Mouse (Mus musculus) intestine, embryonic 14.5 days (tissue): ENCODE measurements around the gene Tmprss4. TPM values are rescaled to one million over a fixed set of nuclear protein-coding genes. Genes with fewer than 3 reads are reported as not detected.

Experiments
- ATAC-seq: fragments of 200-750 bp; cut with Nextera tagmentation; replicated peaks from 2 replicates; pipeline ENCODE4 v1.8.0; 2017; ENCODE audit warnings: low read depth, moderate number of reproducible peaks, moderate TSS enrichment, moderate library complexity; ENCODE audit not compliant: low FRiP score, low TSS enrichment
- DNase-seq: peaks from one replicate; pipeline ENCODE4 v3.0.0-alpha.2; 2018; ENCODE audit warnings: low spot score
- H3K27ac ChIP-seq: fragments of 300-500 bp; sonication (generic); 2 replicates; pipeline ENCODE4 v1.5.1; 2014; ENCODE audit warnings: low read depth, mild to moderate bottlenecking, control low read depth
- H3K27me3 ChIP-seq: fragments of 300-500 bp; sonication (generic); replicated peaks from 2 replicates; pipeline ENCODE4 v1.6.1; 2014; ENCODE audit warnings: low read length, control low read depth; ENCODE audit not compliant: control insufficient read depth, insufficient read depth
- H3K36me3 ChIP-seq: fragments of 300-500 bp; sonication (generic); 2 replicates; pipeline ENCODE4 v1.6.1; 2014; ENCODE audit warnings: low read length, control low read depth; ENCODE audit not compliant: control insufficient read depth, insufficient read depth
- H3K4me1 ChIP-seq: fragments of 300-500 bp; sonication (generic); replicated peaks from 2 replicates; pipeline ENCODE4 v1.6.1; 2014; ENCODE audit warnings: low read length, control low read depth, mixed read lengths; ENCODE audit not compliant: control insufficient read depth, insufficient read depth
- H3K4me2 ChIP-seq: fragments of 300-500 bp; sonication (generic); 2 replicates; pipeline ENCODE4 v1.6.1; 2014; ENCODE audit warnings: low read length
- H3K4me3 ChIP-seq: fragments of 300-500 bp; sonication (generic); 2 replicates; pipeline ENCODE4 v1.5.1; 2014; ENCODE audit warnings: low read depth, low read length, control low read depth, mixed read lengths
- H3K9ac ChIP-seq: fragments of 300-500 bp; sonication (generic); 2 replicates; pipeline ENCODE4 v1.6.1; 2014; ENCODE audit warnings: mild to moderate bottlenecking, low read length
- H3K9me3 ChIP-seq: fragments of 300-500 bp; sonication (generic); 2 replicates; pipeline ENCODE4 v1.6.1; 2016; ENCODE audit warnings: low read length, control low read depth; ENCODE audit not compliant: control insufficient read depth
- WGBS: fragments of 180-500 bp; shearing (Covaris S2); extraction: QIAGEN DNeasy Blood & Tissue Kit; methylation state at CpG from one replicate; pipeline ENCODE4 v1.1.7; 2014; 5-methylcytosine and 5-hydroxymethylcytosine counted together
- polyA plus RNA-seq: library from polyadenylated mRNA; unstranded; fragments of >200 nt; fragmentation: Nextera tagmentation; extraction: Ambion mirVana; gene quantifications from 2 replicates; pipeline ENCODE4 v1.2.1, GENCODE M21; 2014

The Tmprss4 gene
- polyA plus RNA-seq, 1 experiment from 2014 or later = 23.2 TPM

DNA sequence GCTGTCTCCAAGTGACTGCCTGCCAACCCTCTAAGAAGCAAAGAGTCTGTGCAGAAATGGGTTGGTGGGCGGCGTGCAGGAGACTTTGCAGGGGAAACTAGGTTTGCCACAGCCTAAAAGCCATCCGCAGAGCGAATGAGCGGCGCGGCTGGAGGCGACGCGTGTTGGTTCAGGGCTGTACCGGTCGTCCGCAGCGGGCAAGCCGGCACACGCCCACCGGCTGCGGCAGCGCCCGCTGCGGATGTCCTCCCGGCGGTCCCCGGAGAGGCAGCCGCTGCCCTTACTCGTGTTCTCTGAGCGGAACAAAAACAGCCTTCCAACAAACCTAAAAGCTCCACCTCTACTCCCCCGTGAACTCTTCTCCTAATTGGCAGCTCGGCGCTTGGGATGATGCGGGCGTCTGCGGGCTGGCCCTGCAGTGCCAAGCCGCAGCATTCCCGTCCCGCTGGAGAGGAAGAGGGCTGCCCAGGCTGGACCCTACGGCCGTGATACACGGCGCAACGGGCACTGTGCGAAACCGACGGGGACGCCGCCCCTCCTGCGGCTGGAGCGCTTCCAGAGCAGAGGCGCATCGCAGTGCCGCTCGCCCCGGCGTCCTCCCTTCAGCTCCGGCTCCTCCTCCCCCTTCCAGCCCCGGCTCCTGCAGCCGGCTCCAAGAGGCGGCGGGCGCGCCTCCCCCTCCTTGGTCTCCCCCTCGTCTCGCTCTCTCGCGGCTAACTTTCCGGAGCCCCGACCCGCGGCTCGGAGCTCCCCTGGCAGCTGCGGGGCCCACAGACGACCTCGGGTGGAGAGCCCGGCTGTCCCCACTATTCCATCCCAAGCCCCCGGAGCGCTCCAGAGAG is 65.5 kb downstream of the Tmprss4 start, which contains the start of gene Scn4b:
TSS of gene Scn4b (plus strand) at position 205 of the 842 bp plus-strand sequence.
- ATAC-seq = 0 out of 2 replicates have a peak, but pooled peaks have one; percentile 53
- H3K36me3 ChIP-seq = no peaks in the 10 kb centered on the region

DNA sequence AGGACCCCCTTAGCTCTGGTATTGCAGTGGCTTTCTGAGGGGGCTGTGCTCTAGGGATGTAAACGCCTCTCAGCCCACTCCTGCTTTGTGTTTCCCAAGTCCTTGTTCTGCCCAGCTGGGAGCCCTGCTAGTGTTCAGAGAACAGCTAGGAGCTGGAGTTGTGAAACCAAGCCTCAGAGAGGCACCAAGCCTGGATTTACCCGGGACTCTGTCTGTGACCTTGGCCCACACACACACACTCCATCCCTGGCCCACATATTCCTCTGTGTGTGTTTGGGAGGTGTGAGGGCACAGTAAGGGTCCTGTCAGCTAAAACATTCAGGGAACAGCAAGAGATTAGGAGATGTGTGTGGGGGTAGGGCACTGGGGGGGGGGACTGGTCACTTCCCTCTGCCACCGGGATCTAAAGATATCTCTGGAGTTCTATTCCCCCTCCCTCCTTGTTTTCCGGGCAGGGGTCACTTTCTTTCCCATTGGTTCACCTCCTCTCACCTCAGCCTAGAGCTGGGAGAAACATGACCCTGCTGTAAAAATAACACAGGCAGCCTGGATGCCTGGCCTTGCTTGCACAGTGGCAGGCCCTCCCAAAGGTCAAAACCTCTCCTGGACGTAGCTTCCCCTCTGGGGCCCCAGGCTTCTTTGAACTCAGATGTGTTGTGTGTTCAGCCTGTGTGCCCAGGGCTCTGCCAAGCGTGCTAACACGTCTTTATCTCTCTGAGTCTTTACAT is 67.3 kb downstream of the Tmprss4 start:
- no peak overlapping the region for H3K4me2 ChIP-seq
- no peak overlapping the region for H3K9ac ChIP-seq
- DNase-seq = no peak

More for the DNA sequence above, 65.5 kb downstream of the Tmprss4 start, which contains the start of gene Scn4b:
- Histone ChIP-seq H3K27me3 (peaks cover 56% of the 10 kb centered on the region), H3K4me1 (0 out of 2 replicates have a peak, but pooled peaks cover 9% of the 10 kb centered on the region), H3K27ac (no peak within 1 kb of the TSS), H3K4me3 (peak within 1 kb of the TSS; percentile 47), H3K9ac (0 out of 2 replicates have a peak within 1 kb of the TSS, but pooled peaks have one; percentile 6), H3K4me2 (peak within 1 kb of the TSS; percentile 88), H3K9me3 (no peaks in the 10 kb centered on the region)
- under 1% methylated on average over 64 of the region's 76 CpGs for WGBS
- peak; percentile 76 for DNase-seq

DNA sequence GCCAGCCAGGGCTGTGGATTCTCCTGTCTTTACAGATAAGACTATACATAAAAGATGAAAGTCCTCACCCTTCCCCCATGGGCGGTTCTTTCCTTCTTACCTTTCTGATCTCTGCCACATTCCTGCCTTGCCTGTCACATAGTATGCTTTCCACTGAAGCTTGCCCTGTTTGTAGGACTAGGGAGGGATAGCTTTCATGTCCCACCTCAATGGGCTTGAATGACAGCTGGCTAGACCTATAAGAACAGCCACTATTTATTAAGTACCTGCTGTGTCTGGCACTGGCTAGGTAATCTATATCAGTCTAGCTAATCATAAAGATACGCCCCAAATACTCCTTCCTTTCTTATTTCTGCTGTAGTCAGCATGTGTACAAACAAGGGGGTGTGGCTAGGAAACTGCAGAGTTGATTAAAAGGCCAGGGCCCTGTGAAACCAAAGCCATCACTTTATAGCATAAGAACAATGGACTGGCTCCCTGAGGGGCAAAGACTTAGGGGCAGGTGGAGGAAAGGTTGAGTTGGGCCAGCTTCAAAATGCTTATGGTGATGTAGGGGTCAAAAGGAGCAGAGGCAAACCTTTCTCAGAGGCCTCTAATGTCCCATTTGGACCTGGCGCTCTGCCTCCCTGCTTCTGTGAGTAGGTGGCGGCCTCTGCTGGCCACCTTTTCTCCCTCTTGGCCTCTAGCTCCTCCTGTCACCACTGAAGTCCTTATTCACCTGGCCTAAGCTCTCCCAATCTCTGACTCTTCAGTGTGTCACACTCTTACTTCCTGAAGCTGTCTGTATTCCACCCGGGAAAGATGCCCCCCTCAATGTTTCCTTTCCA is 70.2 kb downstream of the Tmprss4 start:
- Histone ChIP-seq H3K4me2 (no peak overlapping the region), H3K27ac (no peak overlapping the region), H3K36me3 (no peaks in the 10 kb centered on the region), H3K4me3 (no peak overlapping the region), H3K27me3 (peaks cover 23% of the 10 kb centered on the region), H3K9ac (no peak overlapping the region), H3K4me1 (0 out of 2 replicates have a peak, but pooled peaks cover 5% of the 10 kb centered on the region), H3K9me3 (no peaks in the 10 kb centered on the region)
- 23% methylated on average over 5 of the region's 5 CpGs for WGBS
- peak; percentile 67 for DNase-seq
- ATAC-seq = peak; percentile 44; the same call in 1 of the 2 replicates

More for the DNA sequence above, 67.3 kb downstream of the Tmprss4 start:
- no peak for ATAC-seq
- Histone ChIP-seq H3K4me3 (no peak overlapping the region), H3K27ac (no peak overlapping the region), H3K4me1 (0 out of 2 replicates have a peak, but pooled peaks cover 9% of the 10 kb centered on the region), H3K9me3 (no peaks in the 10 kb centered on the region), H3K27me3 (peaks cover 48% of the 10 kb centered on the region), H3K36me3 (no peaks in the 10 kb centered on the region)
- 24% methylated on average over 7 of the region's 7 CpGs for WGBS

DNA sequence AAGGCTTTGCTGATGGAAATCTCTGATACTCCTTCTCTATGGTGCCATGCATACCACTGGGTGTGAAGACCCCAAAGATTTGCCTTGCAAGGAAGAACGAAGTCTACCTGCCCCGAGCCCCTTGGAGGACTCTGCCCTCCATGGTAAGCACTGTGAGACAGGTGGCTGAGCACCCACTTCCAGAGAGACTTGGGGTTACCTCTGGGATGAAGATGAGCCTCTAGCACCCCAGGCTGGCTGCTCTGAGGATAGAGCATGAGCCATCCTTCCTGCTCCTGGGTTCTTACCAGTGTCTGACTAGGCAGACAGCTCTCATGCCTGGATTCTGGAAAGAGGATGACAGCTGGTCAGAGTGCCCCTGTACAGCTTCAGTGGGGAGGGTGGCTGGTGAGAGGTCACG is 73.8 kb downstream of the Tmprss4 start:
- H3K4me1 ChIP-seq = no peaks in the 10 kb centered on the region
- no peaks in the 10 kb centered on the region for H3K9me3 ChIP-seq
- H3K36me3 ChIP-seq = 0 out of 2 replicates have a peak, but pooled peaks cover 9% of the 10 kb centered on the region
- no peak for DNase-seq
- no peak overlapping the region for H3K4me3 ChIP-seq
- H3K4me2 ChIP-seq = no peak overlapping the region
- 83% methylated on average over 3 of the region's 3 CpGs for WGBS
- no peak overlapping the region for H3K9ac ChIP-seq
- ATAC-seq = no peak
- 0 out of 2 replicates have a peak, but pooled peaks cover 3% of the 10 kb centered on the region for H3K27me3 ChIP-seq
- H3K27ac ChIP-seq = no peak overlapping the region

DNA sequence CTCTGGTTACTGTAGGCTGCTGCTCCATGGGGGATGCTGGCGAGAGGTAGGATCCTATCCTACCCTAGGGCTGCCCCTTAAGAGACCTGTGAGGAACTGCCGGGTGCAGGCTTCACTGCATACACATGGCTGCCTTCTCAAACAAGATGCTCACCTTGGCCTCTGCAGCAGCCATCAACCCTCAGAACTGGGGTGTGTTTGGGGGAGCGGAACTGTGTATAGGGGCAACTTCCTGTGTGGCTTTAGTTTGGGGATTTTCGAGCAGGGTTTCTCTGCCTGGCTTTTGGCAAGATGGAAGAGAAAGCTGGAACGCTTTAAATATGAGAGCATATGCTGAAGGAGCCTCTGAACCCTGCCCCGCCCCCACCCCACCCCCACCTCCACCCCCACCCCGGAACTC is 77.0 kb downstream of the Tmprss4 start:
- ATAC-seq = no peak
- H3K4me1 ChIP-seq = peaks cover 4% of the 10 kb centered on the region; the same call in 1 of the 2 replicates
- no peak overlapping the region for H3K4me3 ChIP-seq
- H3K27me3 ChIP-seq = no peaks in the 10 kb centered on the region
- H3K27ac ChIP-seq = no peak overlapping the region
- no peak for DNase-seq
- H3K4me2 ChIP-seq = no peak overlapping the region
- H3K9me3 ChIP-seq = no peaks in the 10 kb centered on the region
- H3K36me3 ChIP-seq = 0 out of 2 replicates have a peak, but pooled peaks cover 9% of the 10 kb centered on the region
- 64% methylated on average over 7 of the region's 7 CpGs for WGBS
- no peak overlapping the region for H3K9ac ChIP-seq

DNA sequence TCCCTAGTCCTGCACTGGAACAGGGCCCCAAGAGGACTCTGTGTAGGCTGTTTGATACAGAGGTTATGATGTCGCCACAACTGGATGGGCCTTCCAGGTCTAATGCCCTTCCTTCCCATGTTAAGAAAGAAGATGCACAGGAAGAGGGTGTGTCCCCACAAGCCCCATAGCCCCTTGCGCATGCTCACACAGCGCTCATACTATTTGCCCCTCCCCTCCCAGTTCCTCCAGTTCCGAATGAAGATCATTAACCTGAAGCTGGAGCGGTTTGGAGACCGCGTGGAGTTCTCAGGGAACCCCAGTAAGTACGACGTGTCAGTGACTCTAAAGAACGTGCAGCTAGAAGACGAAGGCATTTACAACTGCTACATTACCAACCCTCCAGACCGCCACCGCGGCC is 78.7 kb downstream of the Tmprss4 start:
- WGBS = 92% methylated on average over 14 of the region's 14 CpGs
- H3K9me3 ChIP-seq = no peaks in the 10 kb centered on the region
- no peak overlapping the region for H3K9ac ChIP-seq
- no peak overlapping the region for H3K4me3 ChIP-seq
- ATAC-seq (no peak), DNase-seq (no peak)
- H3K36me3 ChIP-seq = 0 out of 2 replicates have a peak, but pooled peaks cover 9% of the 10 kb centered on the region
- H3K4me2 ChIP-seq = no peak overlapping the region
- peaks cover 4% of the 10 kb centered on the region; the same call in 1 of the 2 replicates for H3K4me1 ChIP-seq
- no peak overlapping the region for H3K27ac ChIP-seq
- no peaks in the 10 kb centered on the region for H3K27me3 ChIP-seq
